In the genomic region with DNA sequence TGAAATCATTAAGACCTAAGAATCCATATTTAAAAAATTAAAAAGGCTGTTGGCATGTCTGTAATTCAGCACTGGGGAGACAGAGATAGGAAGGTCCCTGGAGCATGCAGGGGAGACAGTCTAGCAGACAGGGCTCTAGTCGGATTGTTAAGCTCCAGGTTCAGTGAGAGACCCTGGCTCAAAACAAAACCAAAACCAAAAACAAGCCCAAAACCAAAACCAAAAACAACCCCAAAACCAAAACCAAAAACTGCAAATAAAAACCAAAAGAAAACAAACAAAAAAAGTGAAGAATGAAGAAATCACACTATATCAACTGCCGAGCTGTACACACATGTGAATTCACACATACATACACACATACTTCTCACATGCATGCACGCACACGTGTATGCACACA, we compare ENCODE assay signal across 13 mouse cellular contexts.
"Had no signal": no experiment of that assay in that cellular context is flagged by ENCODE, and none has a peak within 500 bp of the region (broad histone marks: within the 10 kb centered on the region; RNA-seq: fewer than 3 reads in every experiment).

No protein-coding gene starts in this region.

- DNase-seq: gastrocnemius, postnatal 25 days; heart, adult 2 months; heart, postnatal 4 days; kidney, adult 18-20 months; kidney, adult 8-10 months; kidney, postnatal 10 days; kidney, postnatal 25 days; kidney, postnatal 4 days; liver; liver, embryonic 13.5 days had no signal

- ATAC-seq: hindbrain, embryonic 16.5 days; intestine, embryonic 15.5 days; intestine, postnatal 0 days had no signal
